Mouse (Mus musculus) lung, postnatal 4 days (tissue): ENCODE data around the gene Acd.

Source experiments
- DNase-seq, 2 experiments: peaks; one replicate each; pipeline ENCODE4 v3.0.0; 2021

Acd gene

DNA sequence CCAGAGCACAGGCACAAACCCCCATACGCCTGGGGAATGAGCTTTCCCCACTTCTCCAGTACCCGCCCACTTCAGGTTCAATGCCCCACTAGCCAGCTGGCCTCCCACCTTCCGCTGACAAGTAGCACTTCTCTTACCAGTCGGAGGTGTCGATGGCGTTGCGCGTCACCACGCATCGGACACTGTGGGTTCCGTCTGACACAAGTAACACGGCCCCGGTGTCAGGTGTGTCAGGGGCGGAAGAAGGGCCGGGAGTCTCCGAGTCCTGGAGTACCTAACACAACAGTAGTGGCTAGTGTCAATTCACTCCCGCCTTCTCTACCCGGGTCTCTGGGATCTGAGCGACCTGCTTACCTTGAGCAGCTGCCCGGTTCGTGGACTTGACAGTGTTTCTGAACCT lies 336 bp downstream of the Acd start:
- peak; percentile 75 to 77 for DNase-seq

- no peak for DNase-seq
These were observed 1.2 kb downstream of the Acd start for GRCm38 (mm10) chr8:105699488-105700215.

GRCm38 (mm10) chr8:105698734-105699133 lies 2.2 kb downstream of the Acd start:
- DNase-seq, result no peak

DNA sequence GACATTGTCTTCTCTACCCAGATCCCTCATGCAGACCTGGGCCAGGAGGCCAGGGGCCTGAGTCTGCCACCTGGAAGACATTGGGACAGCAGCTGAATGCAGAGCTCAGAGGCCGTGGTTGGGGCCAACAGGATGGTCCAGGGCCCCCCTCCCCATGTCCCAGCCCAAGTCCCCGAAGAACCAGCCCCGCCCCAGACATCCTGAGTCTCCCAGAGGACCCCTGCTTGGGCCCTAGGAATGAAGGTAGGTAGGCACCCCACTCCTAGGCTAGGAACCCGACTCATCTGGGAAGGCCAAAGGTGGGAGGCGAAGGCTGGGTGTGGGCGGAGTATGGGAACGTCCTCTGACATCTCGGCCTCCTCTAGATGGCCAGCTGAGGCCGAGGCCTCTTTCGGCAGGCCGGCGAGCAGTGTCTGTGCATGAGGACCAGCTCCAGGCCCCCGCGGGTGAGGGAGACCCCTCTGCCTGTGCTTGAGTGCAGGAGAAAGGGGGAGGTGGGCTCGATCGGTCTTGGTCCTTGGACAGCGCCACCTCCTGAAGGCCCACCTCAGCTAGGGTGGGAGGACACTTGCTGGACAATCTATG lies 3.6 kb downstream of the Acd start:
- DNase-seq, result no peak

DNA sequence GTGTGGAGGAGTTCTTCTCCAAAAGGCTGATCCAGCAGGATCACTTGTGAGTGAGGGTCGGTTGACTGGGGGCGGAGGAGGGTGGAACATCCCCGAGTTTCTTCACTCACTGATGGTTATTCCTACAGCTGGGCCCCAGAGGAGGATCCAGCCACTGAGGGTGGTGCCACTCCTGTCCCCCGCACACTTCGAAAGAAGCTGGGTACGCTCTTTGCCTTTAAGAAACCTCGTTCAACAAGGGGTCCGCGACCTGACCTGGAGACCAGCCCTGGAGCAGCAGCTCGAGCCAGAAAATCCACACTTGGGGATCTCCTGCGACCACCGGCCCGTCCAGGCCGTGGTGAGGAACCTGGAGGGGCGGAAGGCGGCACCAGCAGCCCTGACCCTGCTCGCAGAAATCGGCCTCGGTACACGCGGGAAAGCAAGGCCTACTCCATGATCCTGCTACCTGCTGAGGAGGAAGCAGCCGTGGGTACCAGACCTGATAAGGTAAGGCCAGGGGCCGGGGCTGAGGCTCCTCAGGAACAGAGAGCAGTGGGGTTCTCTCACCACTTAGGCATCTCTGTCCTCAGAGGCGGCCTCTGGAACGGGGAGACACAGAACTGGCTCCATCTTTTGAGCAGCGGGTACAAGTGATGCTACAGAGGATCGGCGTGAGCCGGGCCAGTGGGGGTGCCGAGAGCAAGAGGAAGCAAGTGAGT lies 5.7 kb downstream of the Acd start:
- no peak for DNase-seq

- DNase-seq, result peak in 1 of 2 experiments; percentile 42
These were observed 6.7 kb downstream of the Acd start for GRCm38 (mm10) chr8:105694051-105694799.

DNA sequence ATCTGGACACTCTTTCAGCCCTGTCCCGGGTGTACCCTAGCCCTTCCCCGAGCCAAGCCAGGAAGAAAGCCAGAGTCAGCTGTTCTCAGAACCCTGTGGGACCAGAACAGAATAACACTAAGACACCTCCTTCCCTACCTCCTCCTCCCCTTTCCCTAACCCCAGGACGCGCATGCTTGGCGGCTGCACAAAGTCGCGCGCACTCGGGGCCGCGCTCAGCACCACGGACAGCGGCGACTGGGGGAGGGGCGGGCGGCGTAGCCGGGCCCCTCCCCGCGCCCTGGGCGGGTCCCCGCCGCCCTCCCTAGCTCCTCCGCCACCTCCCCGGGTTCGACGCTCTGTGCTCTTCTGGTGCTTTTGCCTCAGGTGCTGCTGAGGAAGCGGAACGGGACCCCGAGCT lies 7.3 kb downstream of the Acd start:
- peak; percentile 73 to 80 for DNase-seq

DNA sequence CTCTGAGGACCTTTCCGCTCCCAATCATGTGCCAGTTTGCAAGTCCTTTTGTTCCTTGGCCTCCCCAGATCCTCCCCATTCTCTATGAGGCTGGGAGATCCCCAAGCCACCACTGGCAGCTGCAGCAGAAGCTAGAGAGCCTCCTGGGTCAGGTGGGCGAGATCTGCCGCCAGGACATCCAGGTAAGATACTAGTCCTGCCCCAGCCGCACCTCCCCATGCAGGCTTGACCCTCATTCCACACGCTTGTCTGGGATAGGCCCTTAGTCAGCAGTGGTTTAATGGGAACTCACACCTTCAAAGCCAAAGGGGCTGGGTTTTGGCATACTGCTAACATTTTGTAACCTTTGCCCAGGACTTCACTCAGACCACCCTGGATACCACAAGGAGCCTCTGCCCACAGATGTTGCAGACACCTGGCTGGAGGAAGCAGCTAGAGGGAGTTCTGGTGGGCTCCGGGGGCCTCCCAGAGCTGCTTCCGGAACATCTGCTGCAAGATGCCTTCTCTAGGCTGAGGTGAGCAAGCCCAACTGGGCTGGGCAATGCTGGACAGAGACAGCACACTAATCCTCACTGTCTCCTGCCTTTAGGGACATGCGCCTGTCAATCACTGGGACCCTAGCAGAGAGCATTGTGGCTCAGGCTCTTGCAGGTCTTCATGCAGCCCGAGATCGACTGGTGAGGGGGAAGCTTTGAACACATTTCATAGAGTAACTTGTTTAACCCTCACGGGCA lies 8.3 kb downstream of the Acd start:
- DNase-seq, result no peak

DNA sequence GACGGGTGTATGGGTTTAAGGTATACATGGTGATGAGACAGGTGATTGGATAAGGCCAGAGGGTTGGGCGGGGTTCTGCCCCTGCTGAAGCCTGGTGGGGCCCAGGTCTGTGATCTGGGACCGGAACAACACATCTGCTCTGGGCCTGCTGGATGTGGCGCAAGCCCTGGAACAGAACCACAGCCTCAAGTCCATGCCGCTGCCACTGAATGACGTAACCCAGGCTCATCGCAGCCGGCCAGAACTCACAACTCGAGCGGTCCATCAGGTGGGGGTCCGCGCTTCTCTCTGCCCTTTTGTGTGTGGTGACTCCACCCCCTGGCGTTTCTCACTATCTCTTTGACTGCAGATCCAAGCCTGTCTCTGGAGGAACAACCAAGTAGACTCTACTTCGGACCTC lies 9.9 kb downstream of the Acd start:
- no peak for DNase-seq

GRCm38 (mm10) chr8:105689983-105690360 lies 10.9 kb downstream of the Acd start:
- no peak for DNase-seq

DNA sequence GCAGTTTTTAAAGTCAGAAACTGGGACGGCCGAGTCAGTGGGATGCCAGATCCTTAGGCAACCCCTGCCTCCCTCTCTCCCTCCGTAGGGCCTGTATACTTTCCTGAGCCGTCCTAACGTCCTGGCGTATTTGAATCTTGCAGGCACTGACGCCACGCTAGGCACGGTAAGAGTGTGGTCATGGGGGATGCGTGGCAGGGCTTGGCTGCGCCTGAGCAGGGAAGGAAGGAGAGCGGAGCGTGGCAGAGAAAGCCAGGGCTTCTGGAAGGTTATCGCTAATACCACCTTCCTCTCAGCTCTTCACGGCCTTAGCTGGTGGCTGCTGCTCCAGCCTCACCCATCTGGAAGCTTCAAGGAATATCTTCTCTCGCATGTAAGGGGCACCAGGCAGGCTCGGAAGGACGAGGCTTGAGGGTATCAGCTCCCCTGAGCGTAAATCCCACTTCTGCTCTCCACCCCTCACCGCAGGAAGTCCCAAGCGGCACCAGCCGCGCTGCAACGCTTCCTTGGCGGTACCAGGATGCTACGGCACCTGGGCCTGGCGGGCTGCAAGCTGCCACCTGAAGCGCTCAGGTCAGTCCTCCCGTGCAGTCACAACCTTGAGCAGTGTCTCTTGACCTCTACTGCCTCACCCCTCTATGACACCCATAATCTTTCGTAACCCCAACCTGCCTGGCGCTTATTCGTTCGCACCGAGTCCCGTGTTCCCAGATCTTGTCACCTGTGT lies 11.5 kb downstream of the Acd start:
- DNase-seq, result no peak

- DNase-seq, result no peak
These were observed 12.6 kb downstream of the Acd start for GRCm38 (mm10) chr8:105688242-105688752.

GRCm38 (mm10) chr8:105687512-105687911 lies 13.4 kb downstream of the Acd start:
- no peak for DNase-seq

- no peak for DNase-seq
These were observed 14.4 kb downstream of the Acd start for GRCm38 (mm10) chr8:105686551-105686950.

- peak; percentile 70 to 86 for DNase-seq
These were observed 15.1 kb downstream of the Acd start, which contains the start of gene Carmil2 for GRCm38 (mm10) chr8:105685796-105686308. TSS of gene Carmil2 (plus strand) at chr8:105686274.

- DNase-seq, result no peak
These were observed 15.6 kb downstream of the Acd start for GRCm38 (mm10) chr8:105685325-105685724.

DNA sequence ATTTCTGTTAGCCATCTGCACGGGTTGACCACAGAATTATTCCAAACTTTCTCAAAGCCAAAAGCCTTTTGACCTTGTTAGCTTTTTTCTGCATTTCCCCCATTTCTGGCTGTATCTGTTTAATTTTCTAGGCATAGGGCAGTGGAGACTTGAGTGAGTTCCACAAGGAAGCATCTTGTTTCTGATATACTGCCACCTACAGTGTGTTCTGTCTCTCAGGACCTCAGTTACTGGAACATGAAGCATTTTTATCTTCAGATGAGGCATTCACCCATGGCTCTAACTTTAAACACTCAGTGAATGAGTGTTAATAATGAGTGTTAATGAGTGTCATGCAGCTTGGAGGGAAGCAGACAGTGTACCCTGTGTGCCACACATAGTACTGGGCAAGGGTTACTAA lies 23.0 kb downstream of the Acd start:
- no peak for DNase-seq

DNA sequence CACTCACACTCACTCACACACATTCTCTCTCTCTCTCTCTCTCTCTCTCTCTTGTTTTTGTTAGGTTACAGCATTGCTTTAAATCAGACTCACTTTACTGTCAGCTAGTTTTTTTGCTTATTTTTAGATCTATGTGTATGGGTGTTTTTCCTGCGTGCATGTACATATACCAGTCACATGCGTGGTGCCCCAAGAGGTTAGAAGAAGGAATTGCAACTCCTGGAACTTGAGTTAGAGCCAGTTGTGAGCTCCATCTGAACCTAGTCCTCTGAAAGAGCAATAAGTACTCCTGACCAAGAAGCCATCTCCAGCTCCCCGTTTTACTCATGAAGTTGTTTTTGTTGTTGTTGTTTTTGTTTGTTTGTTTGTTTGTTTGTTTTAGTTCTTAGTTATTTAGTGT lies 39.7 kb downstream of the Acd start:
- peak in 1 of 2 experiments; percentile 26 for DNase-seq

DNA sequence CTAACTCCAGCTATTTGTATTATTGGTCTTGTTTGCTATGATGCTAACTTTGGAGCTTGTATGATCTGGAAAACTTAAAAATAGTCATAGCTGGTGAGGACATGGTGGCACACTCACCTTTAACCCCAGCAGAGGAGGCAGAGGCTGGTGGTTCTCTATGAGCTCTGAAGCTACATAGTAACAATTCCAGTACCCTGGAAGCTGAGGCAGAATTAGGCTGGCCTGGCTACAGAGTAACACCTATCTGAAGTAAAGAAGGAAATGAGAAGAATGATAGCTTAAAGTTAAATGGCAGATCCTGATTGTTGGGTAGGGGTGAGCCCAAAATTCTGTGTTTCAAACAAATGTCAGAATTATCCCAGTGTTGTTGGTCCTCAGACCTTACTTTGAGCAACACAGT lies 43.3 kb downstream of the Acd start:
- DNase-seq, result no peak

DNA sequence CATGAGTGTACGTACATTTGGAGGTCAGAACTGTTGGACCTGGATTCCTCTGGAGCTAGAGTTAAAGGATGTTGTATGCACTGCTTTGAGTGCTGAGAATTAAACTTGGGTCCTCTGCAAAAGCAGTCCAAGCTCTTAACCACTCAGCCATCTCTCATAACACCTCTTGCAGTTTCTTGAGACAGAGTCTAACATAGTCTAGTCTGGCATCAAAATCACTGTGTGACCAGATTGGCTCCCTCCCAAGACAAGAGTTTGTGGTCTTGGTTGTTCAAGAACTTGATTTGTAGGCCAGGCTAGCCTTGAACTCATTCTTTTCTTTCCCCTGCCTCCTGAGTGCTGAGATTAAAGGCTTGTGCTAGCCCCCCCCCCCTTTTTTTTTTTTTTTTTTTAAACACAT lies 52.0 kb downstream of the Acd start:
- DNase-seq, result no peak
